Mouse (Mus musculus): Measurements from ENCODE around the gene Zbtb16. TPM values are rescaled to one million over a fixed set of nuclear protein-coding genes. Genes with fewer than 3 reads are reported as not detected.
A peak's percentile ranks its signal among the peaks of the same experiment; 100 is the strongest.

The Zbtb16 gene
- polyA plus RNA-seq, 1 experiment from 2014 or later, result 1.00 TPM

- no peak overlapping the region for H3K4me3 ChIP-seq
- H3K27me3 ChIP-seq (replicated peaks), result no peaks in the 10 kb centered on the region
- H3K36me3 ChIP-seq, result no peaks in the 10 kb centered on the region
- no peaks in the 10 kb centered on the region for H3K9me3 ChIP-seq (replicated peaks)
- 81% methylated on average over 7 of the region's 7 CpGs for WGBS
- no peak for ATAC-seq (ENCODE audit: insufficient number of reproducible peaks, low FRiP score)
- no peak overlapping the region for H3K9ac ChIP-seq
- H3K27ac ChIP-seq (ENCODE audit: poor library complexity, severe bottlenecking), result no peak overlapping the region
- H3K4me1 ChIP-seq (replicated peaks), result no peaks in the 10 kb centered on the region
- no peak overlapping the region for H3K4me2 ChIP-seq
Measured at GRCm38 (mm10) chr9:48606171-48606570, 229.9 kb downstream of the Zbtb16 start.

- no peaks in the 10 kb centered on the region for H3K36me3 ChIP-seq
- no peak overlapping the region for H3K4me3 ChIP-seq
- no peaks in the 10 kb centered on the region for H3K27me3 ChIP-seq (replicated peaks)
- H3K27ac ChIP-seq (ENCODE audit: poor library complexity, severe bottlenecking), result no peak overlapping the region
- ATAC-seq (ENCODE audit: insufficient number of reproducible peaks, low FRiP score), result no peak
- WGBS, result 81% methylated on average over 5 of the region's 5 CpGs
- H3K4me2 ChIP-seq, result no peak overlapping the region
- no peaks in the 10 kb centered on the region for H3K4me1 ChIP-seq (replicated peaks)
- H3K9ac ChIP-seq, result no peak overlapping the region
- H3K9me3 ChIP-seq (replicated peaks), result no peaks in the 10 kb centered on the region
Measured at GRCm38 (mm10) chr9:48605697-48606096, 230.3 kb downstream of the Zbtb16 start.

GRCm38 (mm10) chr9:48604939-48605598 is 231.0 kb downstream of the Zbtb16 start, which contains the start of gene Nnmt:
Gene Nnmt (minus strand): TSS chr9:48605153.
- H3K9me3 ChIP-seq (replicated peaks), result no peaks in the 10 kb centered on the region
- H3K4me2 ChIP-seq, result peak within 1 kb of the TSS; percentile 27; the same call in 1 of the 2 replicates
- H3K4me1 ChIP-seq (replicated peaks), result no peaks in the 10 kb centered on the region
- H3K9ac ChIP-seq, result no peak within 1 kb of the TSS
- H3K4me3 ChIP-seq, result no peak within 1 kb of the TSS
- WGBS, result 31% methylated on average over 8 of the region's 8 CpGs
- H3K36me3 ChIP-seq, result no peaks in the 10 kb centered on the region
- ATAC-seq (ENCODE audit: insufficient number of reproducible peaks, low FRiP score), result no peak
- H3K27ac ChIP-seq (ENCODE audit: poor library complexity, severe bottlenecking), result peak within 1 kb of the TSS; percentile 36; the same call in 1 of the 2 replicates
- no peaks in the 10 kb centered on the region for H3K27me3 ChIP-seq (replicated peaks)

Other genes with a start within 250 kb of the Zbtb16 start
- gene Nnmt, start 231.1 kb downstream of the Zbtb16 start, polyA plus RNA-seq (2016; fragmentation: Nextera tagmentation; extraction: Ambion mirVana), result 3.1 and 3.3 TPM in 2 replicates
- 0.24 and 0.33 TPM in 2 replicates for gene Htr3a, start 74.9 kb upstream of the Zbtb16 start, polyA plus RNA-seq (2016; fragmentation: Nextera tagmentation; extraction: Ambion mirVana)
- not detected in 2 replicates for gene Htr3b, start 128.8 kb upstream of the Zbtb16 start, polyA plus RNA-seq (2016; fragmentation: Nextera tagmentation; extraction: Ambion mirVana)
- 133 and 144 TPM in 2 replicates for gene Usp28, start 149.2 kb upstream of the Zbtb16 start, polyA plus RNA-seq (2016; fragmentation: Nextera tagmentation; extraction: Ambion mirVana)
- gene Zw10, start 219.4 kb upstream of the Zbtb16 start, polyA plus RNA-seq (2016; fragmentation: Nextera tagmentation; extraction: Ambion mirVana), result 28.3 and 30.6 TPM in 2 replicates
- gene Tmprss5, start 245.0 kb upstream of the Zbtb16 start, polyA plus RNA-seq (2016; fragmentation: Nextera tagmentation; extraction: Ambion mirVana), result 0.12 and 0.18 TPM in 2 replicates

Data from heart, embryonic 12.5 days (tissue).